Mouse (Mus musculus) spleen, adult 18-20 months (tissue): ENCODE measurements around the gene Tle4.

ENCODE experiments used
- DNase-seq, 2 experiments: peaks; one replicate each; pipeline ENCODE4 v3.0.0; 2022; ENCODE audit warnings: mixed read lengths in 2 of 2

The Tle4 gene

DNA sequence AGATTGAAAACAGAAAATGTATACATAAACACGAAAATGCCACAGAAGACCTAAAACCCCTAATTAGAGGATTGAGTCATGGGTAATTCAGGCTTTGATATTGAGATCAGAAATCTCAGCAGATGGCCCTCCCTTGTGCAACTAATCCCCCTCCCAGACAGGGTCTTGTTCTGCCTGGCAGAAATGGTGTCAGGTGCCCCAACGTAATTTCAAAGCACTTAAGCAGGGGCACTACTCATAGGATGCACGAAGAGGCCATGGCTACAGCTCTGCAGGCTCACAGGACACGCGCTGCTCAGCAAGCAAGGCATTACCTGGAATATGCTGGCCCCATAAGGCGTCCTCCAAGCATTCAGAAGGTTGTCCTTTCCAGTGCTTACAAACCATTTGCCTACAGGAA, 146.5 kb downstream of the Tle4 start:
- DNase-seq: no peak

DNA sequence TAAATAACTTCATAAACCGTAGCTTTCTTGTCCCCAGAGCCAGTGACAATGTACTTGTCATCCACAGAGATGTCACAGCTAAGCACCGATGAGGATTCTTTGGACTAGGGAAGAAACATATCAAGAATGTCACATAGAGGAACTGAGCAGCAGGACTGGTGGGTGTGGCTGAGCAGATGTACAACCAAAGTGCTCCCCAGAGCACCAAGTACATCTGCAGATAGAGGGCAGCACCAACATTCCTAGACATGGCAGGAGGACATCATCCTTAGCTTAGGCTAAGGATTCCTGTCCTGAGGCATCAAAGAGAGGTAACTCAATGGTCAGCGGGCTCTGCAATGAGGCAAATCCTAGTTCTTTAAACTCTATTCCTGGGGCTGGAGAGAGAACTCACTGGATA, 148.1 kb downstream of the Tle4 start:
- peak in 1 of 2 experiments; percentile 44 for DNase-seq

DNA sequence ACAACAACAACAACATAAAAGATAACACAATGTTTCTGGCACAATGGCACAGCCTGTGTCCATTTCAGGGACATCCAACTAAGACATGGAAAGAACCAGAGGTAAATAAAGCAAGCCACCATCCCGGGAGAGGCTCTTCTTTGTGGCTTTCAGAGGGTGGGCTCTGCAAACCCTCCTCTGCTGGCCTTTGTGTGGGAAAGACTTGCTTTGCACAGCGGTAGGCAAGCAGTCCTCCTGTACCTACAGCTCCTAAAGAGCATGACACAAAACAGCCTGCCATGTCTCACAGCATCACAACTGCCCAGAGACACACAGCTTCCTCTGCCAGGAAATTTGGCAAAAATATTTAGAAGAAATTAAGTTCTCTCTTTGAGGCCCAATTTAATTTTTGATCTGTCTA, 149.3 kb downstream of the Tle4 start:
- DNase-seq: no peak

DNA sequence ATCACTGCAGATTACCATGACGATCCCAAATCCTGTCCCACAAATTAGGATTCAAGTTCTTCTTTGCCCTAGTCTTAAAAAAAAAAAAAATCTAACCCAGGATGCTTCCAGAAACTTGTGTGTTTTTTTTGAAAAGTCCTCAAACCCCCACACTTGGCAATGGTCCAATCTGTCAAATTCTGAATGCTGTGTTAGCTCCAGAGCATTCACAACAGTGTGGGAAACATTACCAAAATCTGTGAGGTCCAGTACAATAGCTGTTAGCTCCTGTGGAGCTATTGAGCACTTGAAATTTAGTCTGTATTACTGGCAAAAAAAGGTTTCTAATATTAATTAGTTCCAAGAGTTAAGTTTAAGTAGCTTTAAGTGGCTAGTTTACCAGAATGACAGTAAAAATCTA, 150.4 kb downstream of the Tle4 start:
- no peak for DNase-seq

DNA sequence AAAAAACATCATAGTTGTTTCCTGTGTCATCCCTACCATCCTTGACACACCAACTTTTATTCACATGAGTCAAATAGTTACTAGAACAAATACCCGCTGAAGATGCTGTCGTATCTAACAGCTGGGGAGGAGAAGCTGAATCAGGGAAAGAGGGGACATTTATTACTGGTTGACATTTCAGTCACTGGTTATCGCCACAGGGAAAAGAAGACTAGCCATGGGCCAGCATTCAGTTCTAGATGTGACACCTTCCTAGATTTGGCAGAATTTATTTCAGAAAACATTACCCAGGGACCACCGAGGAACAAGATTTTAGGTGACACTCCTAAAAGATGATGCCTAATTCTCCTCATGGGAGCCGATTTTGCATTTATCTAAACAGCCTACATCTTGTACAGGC, 156.0 kb downstream of the Tle4 start:
- no peak for DNase-seq

DNA sequence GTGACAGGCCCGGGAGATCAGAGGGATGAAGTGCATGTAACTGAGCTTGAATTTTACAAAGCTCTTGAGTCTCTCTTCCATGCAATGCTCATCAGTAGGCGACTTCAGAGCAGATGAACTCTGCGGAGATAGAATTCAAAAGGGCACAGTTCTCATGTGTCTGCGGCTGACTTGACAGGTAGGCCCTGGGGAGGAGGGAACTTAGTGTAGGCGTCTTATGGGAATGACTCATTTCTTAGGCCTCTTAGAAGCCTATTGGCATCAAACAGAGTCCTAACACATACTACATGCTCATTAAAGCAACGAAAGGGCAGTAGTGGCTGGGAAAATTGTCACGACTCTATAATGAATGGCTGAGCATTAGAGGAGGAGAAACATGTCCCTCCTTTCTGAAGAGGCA, 160.6 kb downstream of the Tle4 start:
- DNase-seq: no peak

DNA sequence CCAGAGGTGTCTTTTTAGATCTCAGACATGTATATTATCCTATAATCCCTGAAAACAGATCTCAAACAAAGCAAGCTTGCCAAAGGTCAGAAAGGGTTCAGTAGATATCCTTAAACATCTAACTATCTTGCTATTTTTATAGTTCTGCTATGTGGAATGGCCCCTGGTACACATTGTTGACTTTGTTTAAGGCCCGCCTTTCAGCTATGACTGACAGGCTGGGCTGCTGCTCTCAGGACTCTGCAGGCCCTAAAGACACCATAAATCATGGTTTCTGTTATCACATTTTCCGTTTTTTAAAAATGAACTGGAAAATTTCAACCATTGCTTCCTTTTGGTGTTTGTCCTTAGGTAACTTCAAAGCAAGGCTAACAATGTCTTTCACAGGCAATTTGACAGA, 161.3 kb downstream of the Tle4 start:
- DNase-seq: no peak

DNA sequence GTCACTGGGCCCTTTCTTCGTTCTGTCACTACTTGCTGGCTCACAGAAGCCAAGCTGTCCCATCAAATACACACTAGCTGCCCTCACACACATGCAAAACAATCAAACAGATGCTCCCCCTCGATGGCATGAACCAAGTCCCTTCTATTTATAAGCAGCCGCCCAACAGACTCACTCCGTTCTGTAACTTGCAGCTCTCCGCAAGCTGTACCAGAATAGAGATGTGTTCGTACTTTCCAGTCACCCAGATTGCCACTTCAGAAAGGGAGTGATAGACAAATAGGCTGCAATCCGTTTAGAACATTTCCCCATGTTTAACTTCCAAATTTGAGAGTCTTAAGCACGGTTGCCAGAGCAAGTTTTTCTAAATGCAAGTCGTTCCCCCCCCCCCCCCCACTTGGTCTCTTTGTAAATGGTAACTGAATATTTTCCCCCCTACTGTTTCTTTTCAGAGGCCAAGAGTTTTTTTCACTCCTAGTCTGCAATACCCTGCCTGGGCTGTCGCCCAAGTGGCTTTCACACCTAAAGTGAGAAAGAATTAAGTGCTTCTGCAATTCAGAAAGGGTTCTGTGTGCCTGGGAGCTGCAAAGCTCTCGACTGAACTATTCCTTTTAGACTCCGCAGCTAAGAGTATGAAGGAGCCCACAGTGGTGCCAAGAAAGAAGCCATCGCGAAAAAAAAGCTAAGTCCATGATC, 162.0 kb downstream of the Tle4 start:
- no peak for DNase-seq

DNA sequence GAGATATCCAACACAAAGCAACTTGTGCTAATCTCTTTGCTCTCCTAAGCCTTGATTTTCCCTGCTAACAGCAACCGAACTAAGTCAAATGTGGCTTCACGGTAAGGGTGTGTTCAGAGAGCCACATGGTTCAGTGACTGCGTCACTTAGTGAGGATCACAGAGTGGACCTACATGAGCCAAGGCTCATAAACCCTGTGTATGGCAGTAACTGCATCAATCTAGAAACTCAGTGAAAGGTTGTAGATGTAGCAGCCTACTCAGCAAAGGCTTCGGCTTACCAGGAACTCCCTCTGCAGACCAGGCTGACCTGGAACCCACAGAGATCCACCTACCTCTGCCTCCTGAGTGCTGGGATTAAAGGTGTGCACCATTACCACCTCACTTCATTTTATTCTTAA, 164.0 kb downstream of the Tle4 start:
- DNase-seq: no peak

DNA sequence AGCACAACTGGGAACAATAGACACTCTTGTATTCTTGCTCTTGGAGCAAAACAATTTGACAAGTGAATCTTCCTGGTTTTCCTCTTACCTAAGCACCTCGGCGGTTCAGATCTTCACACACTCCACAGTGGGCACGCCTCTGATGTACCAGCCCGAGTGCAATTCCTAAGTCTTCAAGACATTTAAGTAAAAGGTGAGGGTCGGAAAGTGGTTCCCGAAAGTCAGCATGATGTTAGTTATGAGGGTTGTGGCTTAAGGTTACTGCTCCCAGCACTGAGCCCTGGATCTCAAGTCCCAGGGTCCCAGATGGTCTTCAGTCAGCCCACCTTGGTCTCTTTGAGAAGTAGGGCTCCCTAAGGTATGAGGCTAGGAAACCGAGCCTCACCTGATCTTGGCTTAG, 165.4 kb downstream of the Tle4 start:
- DNase-seq: no peak

DNA sequence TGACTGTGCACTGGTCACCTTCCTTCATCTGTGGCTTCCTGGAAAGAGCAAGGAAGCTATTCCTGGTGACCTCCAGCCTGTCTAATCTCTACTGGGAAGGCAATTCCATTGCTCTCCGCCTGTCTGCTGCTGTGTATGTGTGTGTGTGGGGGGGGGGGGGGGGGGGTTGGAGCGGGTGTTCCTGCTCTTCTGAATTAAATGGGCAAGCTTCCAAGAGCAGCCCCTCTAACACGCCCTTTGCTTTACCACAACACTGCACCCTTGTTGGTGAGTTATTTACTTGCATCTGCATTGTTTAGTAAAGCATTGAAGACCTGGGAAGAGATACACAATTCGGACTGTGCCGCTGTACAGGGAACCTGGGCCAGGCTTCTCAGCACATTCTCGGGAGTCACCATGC, 170.9 kb downstream of the Tle4 start:
- DNase-seq: no peak

DNA sequence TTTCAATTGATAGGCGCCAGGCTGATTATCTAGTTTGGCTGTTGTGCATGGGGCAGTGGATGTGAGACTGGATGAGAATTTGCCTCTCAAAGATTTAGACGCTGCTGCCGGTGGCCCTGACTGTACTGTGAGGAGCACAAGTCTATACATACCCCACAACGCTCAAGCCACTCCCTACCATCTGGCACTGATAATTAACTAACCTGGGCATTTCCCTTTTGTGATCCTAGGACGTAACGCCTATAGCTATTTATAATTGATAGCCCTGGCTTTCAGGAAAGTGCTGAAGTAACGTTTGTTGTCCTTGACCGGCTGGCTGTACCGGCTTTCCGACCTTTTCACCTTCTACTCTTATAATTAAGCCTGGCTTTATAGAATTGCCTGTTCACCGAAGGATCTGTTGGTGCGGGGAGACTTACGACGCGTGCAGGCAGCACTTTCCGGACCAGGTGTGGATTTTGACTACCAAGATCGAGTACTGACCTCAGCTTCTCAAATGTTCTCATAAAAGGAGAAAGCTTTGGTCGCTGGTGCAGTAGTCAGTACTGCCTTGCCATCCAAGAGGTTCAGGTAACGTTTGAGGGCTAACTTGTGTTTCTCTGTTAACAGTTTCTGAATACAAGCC, 171.5 kb downstream of the Tle4 start:
- no peak for DNase-seq

DNA sequence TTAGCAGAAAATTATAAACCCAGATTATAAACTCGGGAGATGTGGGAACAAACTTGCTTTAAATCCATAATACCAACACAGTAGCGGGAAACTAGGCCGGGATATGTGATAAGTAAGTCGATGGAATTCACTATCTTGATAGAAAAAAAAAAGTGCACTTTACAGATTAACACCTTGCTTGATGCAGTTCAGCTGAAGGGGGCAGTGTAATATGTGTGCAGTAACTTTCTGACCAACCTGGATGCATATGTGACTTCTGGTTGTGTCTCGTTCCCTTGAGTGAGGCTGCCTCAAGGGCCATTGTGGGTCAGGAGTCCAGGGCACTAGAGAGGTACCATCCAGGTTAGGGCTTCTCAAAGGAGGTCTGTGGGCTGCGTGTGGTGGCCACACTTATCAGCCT, 172.7 kb downstream of the Tle4 start:
- DNase-seq: no peak

DNA sequence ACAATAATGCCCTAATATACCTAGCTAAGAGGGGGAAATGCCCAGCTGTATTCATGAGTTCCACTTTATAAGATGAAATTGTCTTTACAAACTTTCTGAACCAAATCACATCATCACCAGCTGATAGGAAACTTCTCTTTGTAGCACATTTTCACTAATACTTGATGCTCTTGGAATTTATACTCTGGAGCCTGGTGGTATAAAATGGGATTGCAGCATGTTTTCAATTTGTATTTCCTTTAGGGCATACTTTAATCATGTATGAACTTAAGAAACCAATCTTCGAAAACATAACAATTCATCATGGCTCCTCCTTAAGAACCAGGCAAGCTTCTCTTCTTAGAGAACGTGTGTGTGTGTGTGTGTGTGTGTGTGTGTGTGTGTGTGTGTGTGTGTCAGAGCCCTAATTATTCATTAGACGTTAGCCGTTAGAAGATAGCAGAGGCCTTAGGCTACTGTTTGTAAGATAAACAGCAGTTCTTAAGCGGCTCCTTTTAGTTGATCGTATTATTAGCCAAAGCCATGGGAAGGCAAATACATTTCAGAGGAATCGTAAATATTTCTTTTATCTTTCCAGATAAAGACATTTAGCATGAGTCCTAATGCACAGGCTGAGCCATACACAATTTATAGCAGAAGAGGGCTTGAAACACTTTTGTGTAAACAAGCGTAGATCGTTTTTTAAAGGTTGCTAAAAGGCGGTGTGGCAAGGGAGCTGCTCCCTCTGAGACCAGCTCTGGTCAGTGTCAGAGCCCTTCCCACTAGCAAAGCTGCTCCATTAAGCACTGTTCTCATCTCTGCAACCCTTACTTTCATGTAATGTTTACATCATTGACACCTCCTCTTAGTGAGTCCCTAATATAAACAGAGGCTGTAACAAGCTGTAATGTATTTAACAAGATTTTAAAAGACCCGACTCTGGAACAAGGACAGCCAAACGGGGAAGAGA, 173.6 kb downstream of the Tle4 start:
- no peak for DNase-seq

DNA sequence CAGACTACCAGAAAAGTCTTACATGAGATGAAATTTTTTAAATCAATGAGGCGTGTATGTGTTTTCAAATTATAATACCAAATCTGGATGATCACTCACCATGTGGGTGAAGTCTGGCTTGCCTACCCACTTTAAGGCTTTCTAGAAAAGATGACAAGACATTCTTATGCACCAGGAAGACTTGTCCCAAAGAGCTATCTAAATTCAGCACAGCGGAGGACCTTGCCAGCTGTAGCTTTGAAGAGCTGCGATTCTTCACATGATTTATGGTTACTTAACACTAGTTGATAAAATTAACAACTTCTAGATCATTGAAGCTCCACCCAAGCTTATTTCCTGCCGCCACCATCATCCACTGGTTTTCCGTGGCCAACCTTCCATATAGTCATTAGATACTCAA, 176.2 kb downstream of the Tle4 start:
- no peak for DNase-seq

DNA sequence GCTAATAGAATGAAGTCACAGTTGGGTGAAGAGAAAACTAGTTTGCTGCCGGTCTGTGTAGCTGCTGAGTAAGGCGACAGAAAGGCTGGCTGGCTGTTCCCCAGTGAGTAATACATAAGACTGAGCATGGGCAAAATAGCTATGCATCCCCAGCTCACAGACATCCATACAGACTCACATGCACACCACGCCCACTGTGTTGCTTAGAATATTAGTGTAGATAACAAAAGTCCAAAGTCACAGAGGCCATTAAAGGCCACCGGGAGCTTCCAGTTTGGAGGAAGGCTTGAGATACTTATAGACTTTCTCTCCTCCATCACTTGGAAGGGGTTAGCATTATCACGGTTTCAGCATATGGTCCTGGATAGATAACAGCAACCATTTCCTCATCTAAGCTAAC, 178.0 kb downstream of the Tle4 start:
- DNase-seq: no peak

DNA sequence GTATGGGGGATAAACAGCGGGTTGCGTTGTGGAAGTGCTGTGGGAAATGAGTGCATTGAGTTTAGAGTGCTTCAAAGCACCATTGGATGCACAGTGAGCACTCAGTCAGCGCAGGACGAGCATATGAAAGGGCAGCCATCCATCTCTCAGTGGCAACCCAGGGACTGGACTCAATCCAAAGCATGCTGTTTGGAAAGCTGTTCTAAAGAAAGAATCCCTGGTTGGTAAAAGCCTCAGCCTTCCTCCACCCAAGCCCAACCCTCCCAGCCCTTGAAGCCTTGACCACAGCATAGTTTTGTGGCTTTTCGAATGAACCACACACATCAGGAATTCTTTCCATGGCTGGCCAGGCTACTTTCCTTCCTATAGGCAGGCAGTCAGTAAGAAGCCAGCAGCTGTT, 181.0 kb downstream of the Tle4 start:
- DNase-seq: no peak

DNA sequence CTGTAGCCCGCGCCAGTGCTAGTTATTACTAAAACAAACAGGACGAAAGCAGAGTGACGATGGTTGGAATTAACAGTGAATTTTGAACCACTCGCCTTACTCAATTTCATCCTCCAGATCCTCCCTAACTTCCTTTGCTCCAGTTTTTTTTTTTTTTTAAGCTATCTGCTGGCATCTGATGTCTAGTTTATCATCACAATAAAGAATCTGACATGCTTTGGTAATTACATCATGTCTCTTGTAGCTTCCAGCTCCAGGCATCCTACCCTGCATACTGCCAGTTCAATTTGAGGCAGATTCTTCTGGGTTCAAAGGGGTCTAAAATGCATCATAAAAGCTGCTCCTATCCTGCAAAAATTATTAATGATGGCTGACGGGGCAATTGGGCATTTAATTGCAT, 181.9 kb downstream of the Tle4 start:
- no peak for DNase-seq

DNA sequence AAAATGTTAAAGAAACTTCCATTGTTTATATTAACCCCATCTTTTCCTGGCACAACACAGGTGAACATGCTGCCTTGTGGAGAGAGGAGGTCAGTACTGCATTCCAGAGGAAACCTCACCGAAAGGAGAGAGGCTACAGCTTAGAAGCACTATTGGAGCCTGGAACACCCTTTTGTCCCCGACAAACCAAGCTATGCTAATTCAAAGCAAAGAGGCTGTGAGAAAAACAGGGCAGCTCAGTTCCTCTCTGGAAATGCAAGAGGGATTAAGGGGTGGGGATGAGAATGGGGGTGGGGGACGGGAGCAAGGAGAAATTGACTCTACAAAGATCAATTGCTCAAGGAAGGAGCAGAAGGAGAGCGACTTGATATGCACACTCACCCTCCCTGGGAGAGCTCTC, 182.9 kb downstream of the Tle4 start:
- no peak for DNase-seq

DNA sequence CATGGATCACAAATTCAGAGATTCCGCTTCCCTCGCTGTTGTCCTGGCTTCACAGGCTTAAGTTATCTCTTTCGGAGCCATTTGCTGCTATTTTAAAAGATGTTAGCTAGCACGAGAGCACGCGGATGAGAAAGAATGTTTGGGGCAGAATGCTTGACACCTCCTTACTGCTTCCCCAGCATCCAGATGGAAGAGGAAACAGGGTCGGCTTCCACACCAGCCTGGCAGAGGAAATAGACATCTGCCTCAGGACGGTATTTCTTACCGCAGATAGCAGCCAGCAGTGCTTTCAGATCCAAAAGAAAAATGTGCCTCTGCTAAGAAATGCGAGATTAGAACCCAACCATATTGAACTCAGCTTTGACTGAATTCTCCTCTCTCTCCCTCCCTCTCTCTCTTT, 191.2 kb downstream of the Tle4 start:
- DNase-seq: no peak
